Mouse (Mus musculus) heart, adult 11 months (tissue): Measurements from ENCODE around the gene BC052040.

Experiments
- DNase-seq: peaks from one replicate; pipeline ENCODE4 v3.0.0; 2022

BC052040 gene

GRCm38 (mm10) chr2:115602116-115602515 is 20.6 kb downstream of the BC052040 start:
- no peak for DNase-seq

GRCm38 (mm10) chr2:115604132-115604531 is 22.6 kb downstream of the BC052040 start:
- no peak for DNase-seq

DNA sequence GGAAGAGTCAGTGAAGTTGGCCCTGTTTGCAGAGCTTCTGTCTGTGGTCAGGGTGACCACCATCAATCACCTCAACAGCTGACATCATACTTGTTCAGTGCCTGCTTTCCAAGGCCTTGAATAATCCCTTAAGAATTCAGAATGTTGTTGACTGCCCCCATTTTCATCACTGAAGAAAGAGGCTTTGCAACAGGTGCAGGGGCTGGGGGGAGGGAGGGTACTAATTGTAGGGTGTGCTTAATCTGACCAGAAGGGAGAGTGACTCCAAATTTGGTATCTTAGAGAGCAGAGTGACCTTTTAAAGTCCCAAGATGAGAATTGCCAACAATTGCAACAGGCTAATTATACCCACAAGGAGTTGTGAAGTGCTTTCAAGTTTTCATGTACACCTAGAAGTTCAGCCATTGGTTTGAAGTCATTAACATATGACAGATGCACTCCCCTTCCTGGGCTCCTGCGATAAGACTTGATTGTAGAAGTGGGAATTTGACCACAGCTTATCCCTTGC is 24.4 kb downstream of the BC052040 start:
- DNase-seq = no peak

GRCm38 (mm10) chr2:115609020-115609419 is 27.5 kb downstream of the BC052040 start:
- no peak for DNase-seq

DNA sequence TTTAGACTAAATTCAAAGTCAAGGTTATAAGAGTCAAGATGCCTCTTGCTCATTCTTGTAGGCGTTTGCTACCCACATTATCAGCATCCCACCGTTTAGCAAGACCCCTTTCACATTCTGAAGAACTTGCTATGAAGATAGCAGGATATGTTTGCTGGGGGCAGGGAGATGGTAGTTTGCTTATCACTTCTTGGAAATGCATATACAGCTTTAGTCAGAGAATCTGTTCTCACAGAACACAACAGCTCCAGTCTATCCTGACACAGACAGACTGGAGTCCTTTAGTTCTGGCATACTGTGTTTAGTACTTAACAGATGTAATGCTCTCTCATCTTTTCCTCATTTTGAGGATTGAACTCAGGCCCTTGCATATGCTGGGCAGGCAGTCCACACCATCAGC is 28.6 kb downstream of the BC052040 start:
- DNase-seq = no peak

GRCm38 (mm10) chr2:115610503-115610902 is 29.0 kb downstream of the BC052040 start:
- no peak for DNase-seq

GRCm38 (mm10) chr2:115613830-115614520 is 32.5 kb downstream of the BC052040 start:
- DNase-seq = no peak

GRCm38 (mm10) chr2:115628471-115628870 is 47.0 kb downstream of the BC052040 start:
- no peak for DNase-seq

GRCm38 (mm10) chr2:115631031-115631434 is 49.5 kb downstream of the BC052040 start:
- DNase-seq = no peak

DNA sequence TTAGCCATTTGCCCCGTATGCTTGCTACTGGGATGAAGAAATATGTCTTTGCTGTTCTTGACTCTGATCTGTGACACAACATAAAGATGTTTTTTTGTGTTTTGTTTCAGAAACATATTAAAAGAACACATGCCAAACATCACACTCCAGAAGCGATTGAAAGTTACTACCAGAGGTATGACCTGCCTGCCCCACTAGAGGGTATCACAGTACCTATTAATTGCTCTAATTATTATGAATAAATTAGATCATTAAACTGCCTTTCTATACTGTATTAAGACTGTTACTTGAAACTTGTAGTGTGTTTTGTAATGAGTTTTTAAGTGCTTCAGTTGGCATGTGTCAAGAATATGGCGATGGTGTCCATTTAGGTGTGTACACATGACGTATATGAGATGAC is 50.3 kb downstream of the BC052040 start:
- no peak for DNase-seq

DNA sequence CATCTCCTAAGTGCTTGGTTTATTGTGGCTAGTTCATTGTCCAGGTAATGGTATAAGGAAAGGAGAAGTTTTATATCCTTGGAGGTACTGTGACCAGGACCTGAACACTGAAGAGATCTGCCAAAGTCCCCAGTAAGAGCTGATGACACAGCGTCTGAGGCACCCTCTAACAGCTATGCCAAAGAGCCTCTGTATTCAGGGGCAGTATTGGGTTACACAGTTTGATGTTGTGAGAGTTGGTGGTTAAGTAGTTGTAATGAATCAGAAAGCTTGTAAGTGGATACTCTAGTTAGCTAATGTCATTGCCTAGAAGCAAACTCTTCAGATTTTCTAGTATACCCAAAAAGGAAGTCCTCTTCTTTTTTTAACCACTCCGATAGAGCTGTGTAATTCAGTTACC is 68.7 kb downstream of the BC052040 start:
- DNase-seq = no peak

DNA sequence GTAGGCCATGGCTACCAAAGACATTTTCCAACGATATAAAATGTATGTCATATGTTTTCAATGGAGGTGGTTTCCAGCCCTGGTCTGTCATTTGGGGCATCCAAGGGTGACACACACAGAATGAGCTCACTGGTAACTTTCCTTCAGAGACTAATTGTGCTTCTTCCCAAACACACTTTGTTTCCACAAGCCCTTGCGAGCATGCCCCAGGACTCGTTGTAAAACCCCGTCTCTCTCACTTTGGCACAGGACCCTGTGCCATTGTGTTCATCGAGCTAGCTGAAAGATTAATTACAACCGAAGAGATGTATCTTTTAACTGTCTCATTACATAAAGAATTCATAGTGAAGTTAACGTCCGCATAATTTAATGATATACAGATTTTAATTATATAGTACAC is 78.2 kb downstream of the BC052040 start:
- DNase-seq = peak; percentile 37

GRCm38 (mm10) chr2:115660213-115661120 is 79.0 kb downstream of the BC052040 start:
- DNase-seq = peak; percentile 55

GRCm38 (mm10) chr2:115667516-115667915 is 86.0 kb downstream of the BC052040 start:
- DNase-seq = peak; percentile 64

DNA sequence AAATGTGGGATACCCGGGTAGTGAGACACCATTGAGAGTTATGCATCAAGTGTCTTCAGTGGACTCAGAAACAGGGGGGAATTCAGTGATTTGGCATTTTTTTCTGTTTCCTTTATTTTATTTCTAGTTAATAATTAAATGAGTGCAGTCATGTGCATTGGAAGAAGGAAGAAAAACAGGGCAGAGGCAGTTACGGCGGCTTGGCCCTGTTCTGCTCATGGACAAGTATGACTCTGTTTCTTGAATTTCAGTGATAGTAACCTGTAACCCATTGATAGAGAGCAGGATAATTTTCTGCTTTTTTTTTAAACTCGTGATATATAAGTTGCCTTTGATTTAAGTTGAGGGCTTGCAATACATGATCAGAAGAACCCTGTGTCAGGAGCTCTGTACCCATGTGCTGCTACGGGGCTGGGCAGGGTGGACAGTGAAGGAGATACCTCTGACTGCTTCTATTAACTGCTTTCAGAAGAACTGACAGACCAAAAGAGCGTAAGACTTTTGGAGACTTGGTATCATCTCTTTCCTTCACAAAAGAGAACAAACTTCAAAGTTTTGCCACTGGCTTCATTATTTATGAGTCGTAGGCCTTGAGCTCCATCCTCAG is 91.6 kb downstream of the BC052040 start:
- DNase-seq = peak; percentile 27

DNA sequence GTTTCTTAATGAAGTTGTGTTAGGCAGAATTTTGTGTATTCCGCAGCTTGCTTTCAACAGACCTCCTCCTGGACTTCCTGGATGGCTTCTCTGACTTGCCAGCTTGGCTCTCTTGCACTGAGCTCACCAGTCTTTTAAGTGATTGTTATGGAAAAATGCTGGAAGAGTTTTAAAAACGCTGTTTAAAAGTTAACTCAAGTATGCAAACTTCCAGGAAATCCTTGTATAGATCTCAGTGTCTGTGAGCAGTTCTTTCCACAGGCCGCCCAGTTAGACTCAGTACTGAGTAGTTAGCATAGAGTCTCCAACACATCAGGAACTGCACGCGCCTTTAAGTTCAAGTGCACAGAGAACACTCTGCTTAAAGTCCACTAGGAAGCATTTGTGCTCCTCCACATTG is 97.3 kb downstream of the BC052040 start:
- peak; percentile 35 for DNase-seq

- DNase-seq = peak; percentile 48
Observed at GRCm38 (mm10) chr2:115685250-115685649, 103.7 kb downstream of the BC052040 start.

DNA sequence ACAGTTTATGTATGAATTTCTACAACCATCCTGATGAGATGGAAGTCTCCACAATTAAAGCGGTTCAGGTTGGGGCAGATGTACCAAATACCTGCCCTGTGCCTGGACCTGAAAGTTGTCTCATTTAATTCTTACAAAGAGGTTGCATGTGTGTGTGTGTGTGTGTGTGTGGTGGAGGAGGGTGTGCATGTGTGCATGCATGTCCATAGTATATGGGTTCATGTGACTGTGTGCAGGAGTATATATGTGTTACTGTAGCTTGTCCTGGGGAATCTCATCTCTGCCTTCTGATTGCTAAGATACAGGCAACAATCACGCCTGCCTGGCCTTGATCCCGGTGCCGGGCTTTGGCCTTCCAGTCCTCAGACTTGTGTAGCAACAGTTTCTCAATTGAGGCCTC is 106.1 kb downstream of the BC052040 start:
- peak; percentile 19 for DNase-seq

- DNase-seq = peak; percentile 50
Observed at GRCm38 (mm10) chr2:115688282-115688681, 106.8 kb downstream of the BC052040 start.

DNA sequence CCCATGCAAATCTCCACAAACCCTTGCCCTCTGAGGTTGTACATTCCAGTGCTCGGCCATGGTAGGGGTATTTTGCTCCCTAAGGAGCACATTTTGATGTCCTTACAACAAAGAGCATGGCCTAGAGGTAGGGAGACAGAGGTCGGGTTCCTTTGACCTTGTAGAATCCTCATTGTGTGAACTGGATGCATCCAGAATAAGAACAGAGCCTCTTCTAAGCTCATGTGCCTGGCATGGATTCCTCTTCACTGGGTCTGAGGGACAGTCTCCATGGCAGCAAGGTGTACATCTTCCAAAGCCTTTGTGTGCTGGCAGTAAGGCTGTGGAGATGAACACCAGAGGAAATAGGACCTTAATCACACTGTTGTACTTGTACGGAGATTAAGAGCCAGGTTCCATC is 112.3 kb downstream of the BC052040 start:
- DNase-seq = peak; percentile 31

GRCm38 (mm10) chr2:115694386-115694785 is 112.9 kb downstream of the BC052040 start:
- peak; percentile 66 for DNase-seq

- DNase-seq = peak; percentile 1
Observed at GRCm38 (mm10) chr2:115699032-115699431, 117.5 kb downstream of the BC052040 start.

GRCm38 (mm10) chr2:115702610-115703009 is 121.1 kb downstream of the BC052040 start:
- DNase-seq = peak; percentile 12
